Mouse (Mus musculus) stomach, postnatal 0 days (tissue): ENCODE measurements around the gene Rimbp2. TPM values are rescaled to one million over a fixed set of nuclear protein-coding genes. Genes with fewer than 3 reads are reported as not detected.

Experiments used
- ATAC-seq: fragments of 200-750 bp; cut with Nextera tagmentation; 2 replicates; pipeline ENCODE4 v1.8.0; 2017; ENCODE audit not compliant: low FRiP score, low TSS enrichment
- DNase-seq: peaks from one replicate; pipeline ENCODE4 v3.0.0-alpha.2; 2016; ENCODE audit warnings: low spot score
- H3K27ac ChIP-seq: fragments of 300-500 bp; sonication (generic); replicated peaks from 2 replicates; pipeline ENCODE4 v1.5.1; 2014; ENCODE audit warnings: mild to moderate bottlenecking, control low read depth
- H3K27me3 ChIP-seq: fragments of 300-500 bp; sonication (generic); 2 replicates; pipeline ENCODE4 v1.6.1; 2014; ENCODE audit warnings: low read length; ENCODE audit not compliant: control insufficient read depth, insufficient read depth
- H3K36me3 ChIP-seq: fragments of 300-500 bp; sonication (generic); 2 replicates; pipeline ENCODE4 v1.6.1; 2014; ENCODE audit warnings: low read length, mixed read lengths; ENCODE audit not compliant: control insufficient read depth, insufficient read depth
- H3K4me1 ChIP-seq: fragments of 300-500 bp; sonication (generic); replicated peaks from 2 replicates; pipeline ENCODE4 v1.6.1; 2014; ENCODE audit warnings: antibody characterized with exemption; ENCODE audit not compliant: control insufficient read depth, insufficient read depth
- H3K4me2 ChIP-seq: fragments of 300-500 bp; sonication (generic); replicated peaks from 2 replicates; pipeline ENCODE4 v1.6.1; 2014; ENCODE audit warnings: low read depth, mild to moderate bottlenecking, control low read depth, moderate library complexity
- H3K4me3 ChIP-seq: fragments of 300-500 bp; sonication (generic); 2 replicates; pipeline ENCODE4 v1.5.1; 2014; ENCODE audit warnings: low read depth, low read length, control low read depth
- H3K9ac ChIP-seq: fragments of 300-500 bp; sonication (generic); 2 replicates; pipeline ENCODE4 v1.6.1; 2014; ENCODE audit warnings: mild to moderate bottlenecking, low read length, control low read depth, mixed read lengths
- H3K9me3 ChIP-seq: fragments of 300-500 bp; sonication (generic); 2 replicates; pipeline ENCODE4 v1.6.1; 2016; ENCODE audit warnings: low read length; ENCODE audit not compliant: control insufficient read depth
- CTCF ChIP-seq: IDR thresholded peaks from 2 replicates; pipeline ENCODE4 v1.5.1; 2016; ENCODE audit warnings: antibody characterized with exemption, low read depth, mild to moderate bottlenecking, moderate library complexity
- EP300 ChIP-seq: optimal IDR thresholded peaks from 2 replicates; pipeline ENCODE3; 2016; ENCODE audit warnings: antibody characterized with exemption
- WGBS: fragments of 180-500 bp; shearing (Covaris S2); extraction: QIAGEN DNeasy Blood & Tissue Kit; methylation state at CpG from one replicate; pipeline ENCODE4 v1.1.7; 2014; 5-methylcytosine and 5-hydroxymethylcytosine counted together
- polyA plus RNA-seq: library from polyadenylated mRNA; unstranded; fragments of >200 nt; fragmentation: Nextera tagmentation; extraction: Ambion mirVana; gene quantifications from 2 replicates; pipeline ENCODE4 v1.2.1, GENCODE M21; 2015

Rimbp2 gene
- polyA plus RNA-seq, 1 experiment from 2014 or later, result 0.17 TPM

DNA sequence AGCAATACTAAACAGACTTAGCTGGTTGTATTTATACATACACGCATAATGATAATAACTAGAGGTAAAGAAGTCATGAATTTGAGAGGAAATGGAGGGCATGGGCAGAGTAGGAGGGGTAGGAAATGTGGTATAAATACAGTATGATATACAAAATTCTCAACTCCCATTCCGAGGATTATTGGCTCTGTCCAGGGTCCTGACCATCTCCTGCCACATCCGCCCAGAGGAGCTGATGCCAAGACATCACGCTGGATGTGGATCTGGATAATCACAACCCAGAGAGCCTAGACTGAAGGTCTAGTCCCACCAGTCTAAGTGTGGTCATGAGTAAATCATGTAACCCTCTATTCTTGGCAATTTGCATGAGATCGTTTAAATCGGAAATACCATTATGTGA, 100.5 kb downstream of the Rimbp2 start:
- Histone ChIP-seq H3K36me3 (no peaks in the 10 kb centered on the region), H3K4me2 (no peak overlapping the region), H3K4me3 (no peak overlapping the region), H3K27ac (no peak overlapping the region), H3K9ac (no peak overlapping the region), H3K9me3 (no peaks in the 10 kb centered on the region), H3K4me1 (no peaks in the 10 kb centered on the region), H3K27me3 (no peaks in the 10 kb centered on the region)
- ATAC-seq (no peak), DNase-seq (no peak)
- TF ChIP-seq EP300 (no peak), CTCF (no peak)
- WGBS, result 53% methylated on average over 6 of the region's 6 CpGs

DNA sequence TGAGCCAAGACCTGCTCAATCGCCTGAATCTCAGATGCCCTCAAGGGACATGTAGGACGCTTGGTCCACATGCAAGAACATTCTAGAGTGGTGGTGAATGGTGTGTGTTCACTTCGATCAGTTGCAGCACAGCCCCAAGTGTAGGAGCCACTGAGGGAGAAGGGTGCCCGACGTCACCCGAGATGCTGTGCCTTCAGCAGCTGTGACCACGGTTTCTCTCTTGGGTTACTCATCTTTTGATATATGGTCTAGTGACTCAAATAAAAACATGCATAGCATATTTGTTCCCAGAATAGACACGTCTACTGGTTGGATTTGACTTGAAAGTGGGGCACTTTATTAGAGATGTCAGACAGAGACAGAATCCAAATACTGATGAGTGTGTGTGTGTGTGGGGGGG, 105.5 kb downstream of the Rimbp2 start:
- 80% methylated on average over 8 of the region's 8 CpGs for WGBS
- Histone ChIP-seq H3K27ac (no peak overlapping the region), H3K4me3 (no peak overlapping the region)

DNA sequence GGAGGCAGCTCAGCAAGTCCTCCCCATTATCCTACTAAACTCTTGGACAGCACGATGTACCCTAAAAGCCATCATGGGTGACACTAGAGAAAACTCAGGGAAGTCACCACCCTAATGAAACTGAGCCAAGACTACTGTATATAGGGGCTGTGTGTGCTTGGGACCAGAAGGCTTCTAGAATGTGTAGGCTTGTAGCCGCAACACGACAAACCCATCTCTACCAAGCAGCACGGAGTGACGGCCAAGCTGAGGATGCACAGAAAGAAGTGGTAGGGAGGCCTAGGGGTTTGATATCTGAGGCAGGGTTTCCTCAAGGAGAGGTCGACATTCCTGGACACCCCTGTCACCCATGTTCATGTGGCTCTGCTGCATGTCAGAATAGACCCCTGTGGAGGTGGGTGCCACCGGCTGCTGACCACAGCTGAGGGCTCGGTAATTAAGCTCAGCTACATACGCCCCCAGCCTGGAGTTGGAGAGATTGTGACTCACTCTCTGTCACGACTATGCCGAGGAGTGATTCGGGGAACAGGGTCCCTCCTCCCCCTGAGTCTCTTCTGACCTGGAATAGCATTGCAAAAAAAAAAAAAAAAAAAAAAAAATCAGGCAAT, 106.7 kb downstream of the Rimbp2 start:
- TF ChIP-seq CTCF (no peak), EP300 (no peak)
- Histone ChIP-seq H3K9ac (no peak overlapping the region), H3K36me3 (no peaks in the 10 kb centered on the region), H3K9me3 (no peaks in the 10 kb centered on the region), H3K27me3 (no peaks in the 10 kb centered on the region), H3K4me1 (no peaks in the 10 kb centered on the region), H3K4me2 (no peak overlapping the region), H3K4me3 (no peak overlapping the region), H3K27ac (no peak overlapping the region)
- no peak for ATAC-seq
- DNase-seq, result no peak
- 83% methylated on average over 12 of the region's 12 CpGs for WGBS

More for the DNA sequence above, 105.5 kb downstream of the Rimbp2 start:
- H3K27me3 ChIP-seq, result no peaks in the 10 kb centered on the region
- ATAC-seq (no peak), DNase-seq (no peak)
- no peaks in the 10 kb centered on the region for H3K9me3 ChIP-seq
- no peak overlapping the region for H3K9ac ChIP-seq
- no peak overlapping the region for H3K4me2 ChIP-seq
- TF ChIP-seq CTCF, result no peak
- TF ChIP-seq EP300, result no peak
- no peaks in the 10 kb centered on the region for H3K4me1 ChIP-seq
- no peaks in the 10 kb centered on the region for H3K36me3 ChIP-seq

- Histone ChIP-seq H3K27ac (no peak overlapping the region), H3K27me3 (no peaks in the 10 kb centered on the region), H3K4me3 (no peak overlapping the region), H3K36me3 (no peaks in the 10 kb centered on the region), H3K9ac (no peak overlapping the region), H3K4me2 (no peak overlapping the region), H3K9me3 (no peaks in the 10 kb centered on the region), H3K4me1 (no peaks in the 10 kb centered on the region)
- DNase-seq (no peak), ATAC-seq (no peak)
- no peak for TF ChIP-seq EP300
- no peak for TF ChIP-seq CTCF
- 83% methylated on average over 11 of the region's 11 CpGs for WGBS
Measured at GRCm38 (mm10) chr5:128845033-128845432, 108.3 kb downstream of the Rimbp2 start.

DNA sequence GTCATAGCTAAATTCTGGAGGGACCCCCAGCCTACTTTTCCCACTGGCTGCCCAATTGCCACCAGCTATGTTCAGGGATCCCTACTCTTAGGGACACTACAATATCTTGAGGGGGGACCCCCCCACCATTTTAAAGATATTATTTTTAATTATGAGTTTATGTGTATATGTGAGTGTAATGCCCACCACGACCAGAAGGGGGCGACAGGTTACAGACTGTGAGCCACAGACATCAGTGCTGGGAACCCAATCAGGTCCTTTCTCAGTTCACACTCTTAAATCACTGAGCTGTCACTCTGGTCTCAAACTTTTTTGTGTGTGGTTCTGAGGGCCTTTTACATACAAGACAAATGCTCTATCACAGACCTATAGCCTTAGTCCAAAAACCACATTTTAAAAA, 109.3 kb downstream of the Rimbp2 start:
- H3K4me3 ChIP-seq, result no peak overlapping the region
- H3K4me1 ChIP-seq, result no peaks in the 10 kb centered on the region
- no peaks in the 10 kb centered on the region for H3K27me3 ChIP-seq
- 50% methylated on average over 2 of the region's 2 CpGs for WGBS
- TF ChIP-seq CTCF (peak; percentile 21; the same call in 1 of the 2 replicates), EP300 (no peak)
- H3K36me3 ChIP-seq, result no peaks in the 10 kb centered on the region
- no peak overlapping the region for H3K9ac ChIP-seq
- H3K9me3 ChIP-seq, result no peaks in the 10 kb centered on the region
- no peak for ATAC-seq
- no peak for DNase-seq
- H3K27ac ChIP-seq, result no peak overlapping the region
- H3K4me2 ChIP-seq, result no peak overlapping the region

DNA sequence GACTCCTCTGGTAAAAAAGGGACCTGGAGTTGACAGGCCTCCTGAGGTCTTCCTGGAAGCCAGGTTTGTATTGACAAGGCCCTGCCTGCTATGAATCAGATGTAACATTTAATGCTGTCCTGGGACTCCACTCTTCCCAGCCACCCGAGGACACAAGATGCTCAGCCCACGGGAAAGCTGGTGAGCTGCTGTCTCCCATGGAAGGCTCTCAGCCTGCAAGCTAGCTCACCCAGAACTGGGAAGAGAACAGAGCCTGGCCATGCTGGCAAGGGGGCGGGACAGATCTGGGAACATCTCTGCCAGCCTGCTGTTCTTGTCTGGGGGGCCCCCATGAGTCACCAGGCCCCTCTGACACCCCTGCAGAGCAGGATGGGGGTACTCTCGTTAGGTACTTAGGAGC, 111.7 kb downstream of the Rimbp2 start:
- H3K27ac ChIP-seq, result no peak overlapping the region
- no peaks in the 10 kb centered on the region for H3K4me1 ChIP-seq
- whole genome bisulfite sequencing, result 64% methylated on average over 4 of the region's 4 CpGs
- H3K27me3 ChIP-seq, result no peaks in the 10 kb centered on the region
- H3K36me3 ChIP-seq, result no peaks in the 10 kb centered on the region
- H3K9me3 ChIP-seq, result no peaks in the 10 kb centered on the region
- H3K4me2 ChIP-seq, result no peak overlapping the region
- ATAC-seq, result no peak
- DNase-seq, result no peak
- no peak for TF ChIP-seq EP300
- no peak for TF ChIP-seq CTCF
- no peak overlapping the region for H3K4me3 ChIP-seq
- no peak overlapping the region for H3K9ac ChIP-seq
